Mouse (Mus musculus): ENCODE data around the gene Smad3.

DNA sequence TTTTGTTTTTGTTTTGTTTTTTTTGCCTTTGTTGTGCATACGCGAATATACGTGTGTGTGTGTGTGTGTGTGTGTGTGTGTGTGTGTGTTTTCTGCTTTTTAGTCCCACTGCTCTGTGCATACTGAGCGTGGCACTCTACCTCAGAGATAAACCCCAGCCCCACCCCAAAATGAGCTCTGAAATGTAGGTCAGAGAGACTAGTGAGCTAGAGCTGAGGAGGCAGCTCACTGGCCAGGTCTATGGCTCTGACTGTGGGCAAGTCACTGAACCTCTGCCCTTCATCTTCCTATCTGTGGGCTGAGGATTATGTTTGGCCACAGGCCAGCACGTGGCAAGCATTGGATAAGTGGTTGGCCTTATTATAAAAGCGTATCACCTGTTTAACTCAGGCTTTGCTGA is 153.9 kb downstream of the Smad3 start:
- no peak for TF ChIP-seq GATA1 (IDR thresholded peaks at IDR 0.05; ENCODE audit: borderline replicate concordance, low read length)
- no peak for TF ChIP-seq FLI1 (IDR thresholded peaks at IDR 0.05; ENCODE audit: low read length)
